Mouse (Mus musculus): ENCODE measurements around the gene Hoxd11. TPM values are rescaled to one million over a fixed set of nuclear protein-coding genes. Genes with fewer than 3 reads are reported as not detected.

The Hoxd11 gene
- polyA plus RNA-seq, 1 experiment from 2014 or later, result 2.1 TPM

DNA sequence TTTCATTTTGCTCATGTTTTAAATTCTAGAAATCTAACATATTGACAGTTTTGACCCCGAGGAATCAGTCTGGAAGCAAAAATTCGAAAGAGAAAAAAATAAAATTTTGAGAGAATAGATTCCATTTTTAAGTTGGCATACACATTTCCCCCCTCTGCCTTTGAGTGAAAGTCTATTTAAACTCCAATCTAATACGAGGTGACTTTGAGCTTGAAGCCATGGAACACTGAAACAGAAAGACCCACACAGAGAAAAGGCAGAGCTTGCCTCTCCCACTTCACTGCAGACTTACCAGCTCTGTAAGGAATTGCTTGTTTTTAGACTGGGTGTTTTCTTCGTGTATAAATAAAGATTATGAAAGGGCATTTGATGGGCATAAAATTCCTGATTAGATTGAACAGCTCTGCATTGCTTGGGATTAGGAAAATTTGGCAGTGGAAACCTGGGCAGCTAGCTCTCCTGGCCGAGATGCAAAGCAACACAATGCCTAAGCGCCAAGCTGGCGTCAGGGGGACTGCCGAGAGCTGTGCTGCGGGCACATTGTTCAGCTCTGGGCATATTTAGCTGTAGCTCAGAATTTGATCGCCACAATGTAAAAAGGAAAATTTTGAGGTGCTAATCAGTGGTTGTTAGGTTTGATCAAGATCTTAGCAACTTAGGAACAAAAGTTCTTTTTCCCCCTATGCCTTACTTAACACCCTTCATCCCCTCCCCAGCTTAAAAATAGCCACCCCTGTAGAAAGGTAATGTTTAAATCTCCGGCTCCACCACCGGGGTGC lies 9.6 kb downstream of the Hoxd11 start:
- no peaks in the 10 kb centered on the region for H3K36me3 ChIP-seq
- H3K4me1 ChIP-seq, result peaks cover 14% of the 10 kb centered on the region; the same call in 1 of the 2 replicates
- no peak for DNase-seq (ENCODE audit: low spot score)
- H3K9me3 ChIP-seq, result no peaks in the 10 kb centered on the region
- WGBS, result 2% methylated on average over 12 of the region's 12 CpGs
- peaks cover 98% of the 10 kb centered on the region for H3K27me3 ChIP-seq (ENCODE audit: insufficient read depth, poor library complexity, severe bottlenecking)
- H3K4me3 ChIP-seq, result no peak overlapping the region
- H3K27ac ChIP-seq, result no peak overlapping the region

- H3K27ac ChIP-seq, result no peak overlapping the region
- peak; percentile 75 for DNase-seq (ENCODE audit: low spot score)
- H3K9me3 ChIP-seq, result no peaks in the 10 kb centered on the region
- H3K4me3 ChIP-seq, result no peak overlapping the region
- peaks cover 98% of the 10 kb centered on the region for H3K27me3 ChIP-seq (ENCODE audit: insufficient read depth, poor library complexity, severe bottlenecking)
- WGBS, result under 1% methylated on average over 24 of the region's 24 CpGs
- no peaks in the 10 kb centered on the region for H3K36me3 ChIP-seq
- H3K4me1 ChIP-seq, result peaks cover 14% of the 10 kb centered on the region; the same call in 1 of the 2 replicates
These were observed 10.4 kb downstream of the Hoxd11 start for GRCm38 (mm10) chr2:74689574-74690337.

- peaks cover 14% of the 10 kb centered on the region; the same call in 1 of the 2 replicates for H3K4me1 ChIP-seq
- peaks cover 98% of the 10 kb centered on the region for H3K27me3 ChIP-seq (ENCODE audit: insufficient read depth, poor library complexity, severe bottlenecking)
- no peaks in the 10 kb centered on the region for H3K36me3 ChIP-seq
- H3K27ac ChIP-seq, result no peak overlapping the region
- H3K4me3 ChIP-seq, result no peak overlapping the region
- no peaks in the 10 kb centered on the region for H3K9me3 ChIP-seq
- DNase-seq (ENCODE audit: low spot score), result no peak
- 5% methylated on average over 8 of the region's 8 CpGs for WGBS
These were observed 11.0 kb downstream of the Hoxd11 start for GRCm38 (mm10) chr2:74690338-74690716.

GRCm38 (mm10) chr2:74691022-74691951 lies 11.9 kb downstream of the Hoxd11 start, which contains the start of gene Hoxd10:
Gene Hoxd10, plus strand, starts transcription at chr2:74691924.
- WGBS, result 1% methylated on average over 56 of the region's 56 CpGs
- peaks cover 98% of the 10 kb centered on the region for H3K27me3 ChIP-seq (ENCODE audit: insufficient read depth, poor library complexity, severe bottlenecking)
- no peaks in the 10 kb centered on the region for H3K9me3 ChIP-seq
- peaks cover 14% of the 10 kb centered on the region; the same call in 1 of the 2 replicates for H3K4me1 ChIP-seq
- peak within 1 kb of the TSS; percentile 49 for H3K4me3 ChIP-seq
- no peaks in the 10 kb centered on the region for H3K36me3 ChIP-seq
- DNase-seq (ENCODE audit: low spot score), result peak; percentile 89
- H3K27ac ChIP-seq, result no peak within 1 kb of the TSS

DNA sequence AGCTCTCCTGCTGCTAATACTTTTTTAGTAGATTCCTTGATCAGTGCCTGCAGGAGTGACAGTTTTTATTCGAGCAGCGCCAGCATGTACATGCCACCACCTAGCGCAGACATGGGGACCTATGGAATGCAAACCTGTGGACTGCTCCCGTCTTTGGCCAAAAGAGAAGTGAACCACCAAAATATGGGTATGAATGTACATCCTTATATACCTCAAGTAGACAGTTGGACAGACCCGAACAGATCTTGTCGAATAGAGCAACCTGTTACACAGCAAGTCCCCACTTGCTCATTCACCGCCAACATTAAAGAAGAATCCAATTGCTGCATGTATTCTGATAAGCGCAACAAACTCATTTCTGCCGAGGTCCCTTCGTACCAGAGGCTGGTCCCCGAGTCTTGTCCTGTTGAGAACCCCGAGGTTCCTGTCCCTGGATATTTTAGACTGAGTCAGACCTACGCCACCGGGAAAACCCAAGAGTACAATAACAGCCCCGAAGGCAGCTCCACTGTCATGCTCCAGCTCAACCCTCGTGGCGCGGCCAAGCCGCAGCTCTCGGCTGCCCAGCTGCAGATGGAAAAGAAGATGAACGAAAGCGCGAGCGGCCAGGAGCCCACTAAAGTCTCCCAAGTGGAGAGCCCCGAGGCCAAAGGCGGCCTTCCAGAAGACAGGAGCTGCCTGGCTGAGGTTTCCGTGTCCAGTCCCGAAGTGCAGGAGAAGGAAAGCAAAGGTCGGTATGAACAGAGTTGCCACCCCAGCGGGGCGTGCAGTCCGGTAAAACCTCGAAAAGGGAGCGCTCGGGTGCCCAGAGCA lies 12.8 kb downstream of the Hoxd11 start:
- Histone ChIP-seq H3K4me1 (peaks cover 14% of the 10 kb centered on the region; the same call in 1 of the 2 replicates), H3K36me3 (no peaks in the 10 kb centered on the region), H3K27me3 (ENCODE audit: insufficient read depth, poor library complexity, severe bottlenecking) (peaks cover 98% of the 10 kb centered on the region), H3K27ac (no peak overlapping the region), H3K9me3 (no peaks in the 10 kb centered on the region), H3K4me3 (peak overlapping the region; percentile 49)
- WGBS, result 5% methylated on average over 35 of the region's 35 CpGs
- no peak for DNase-seq (ENCODE audit: low spot score)

GRCm38 (mm10) chr2:74692808-74693431 lies 13.6 kb downstream of the Hoxd11 start:
- peaks cover 16% of the 10 kb centered on the region for H3K4me1 ChIP-seq
- peaks cover 98% of the 10 kb centered on the region for H3K27me3 ChIP-seq (ENCODE audit: insufficient read depth, poor library complexity, severe bottlenecking)
- peak overlapping the region; percentile 49; the same call in 1 of the 2 replicates for H3K4me3 ChIP-seq
- no peaks in the 10 kb centered on the region for H3K36me3 ChIP-seq
- WGBS, result 1% methylated on average over 20 of the region's 20 CpGs
- no peaks in the 10 kb centered on the region for H3K9me3 ChIP-seq
- no peak overlapping the region for H3K27ac ChIP-seq
- DNase-seq (ENCODE audit: low spot score), result no peak

DNA sequence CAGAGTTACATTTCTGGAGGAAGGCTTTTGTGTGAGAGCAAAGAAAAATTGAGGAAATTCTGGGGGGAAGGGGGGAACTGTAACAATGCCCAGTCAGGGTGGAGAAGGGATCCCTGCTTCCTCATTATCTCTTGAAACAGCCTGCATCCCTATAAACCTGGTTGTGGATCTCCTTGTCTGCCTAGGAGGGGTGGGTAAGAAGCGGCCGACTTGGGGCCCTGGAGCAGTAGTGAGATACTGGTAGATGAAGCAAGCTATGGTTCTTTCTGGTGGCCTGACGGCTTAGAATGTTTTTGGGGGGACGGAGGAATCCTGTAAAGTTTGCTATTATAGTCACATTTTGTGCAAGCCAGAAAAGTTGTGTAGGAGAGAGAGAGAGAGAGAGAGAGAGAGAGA lies 14.1 kb downstream of the Hoxd11 start:
- no peak for DNase-seq (ENCODE audit: low spot score)
- 8% methylated on average over 4 of the region's 4 CpGs for WGBS
- Histone ChIP-seq H3K9me3 (no peaks in the 10 kb centered on the region), H3K4me1 (peaks cover 21% of the 10 kb centered on the region), H3K27me3 (ENCODE audit: insufficient read depth, poor library complexity, severe bottlenecking) (peaks cover 98% of the 10 kb centered on the region), H3K4me3 (no peak overlapping the region), H3K27ac (no peak overlapping the region), H3K36me3 (no peaks in the 10 kb centered on the region)

DNA sequence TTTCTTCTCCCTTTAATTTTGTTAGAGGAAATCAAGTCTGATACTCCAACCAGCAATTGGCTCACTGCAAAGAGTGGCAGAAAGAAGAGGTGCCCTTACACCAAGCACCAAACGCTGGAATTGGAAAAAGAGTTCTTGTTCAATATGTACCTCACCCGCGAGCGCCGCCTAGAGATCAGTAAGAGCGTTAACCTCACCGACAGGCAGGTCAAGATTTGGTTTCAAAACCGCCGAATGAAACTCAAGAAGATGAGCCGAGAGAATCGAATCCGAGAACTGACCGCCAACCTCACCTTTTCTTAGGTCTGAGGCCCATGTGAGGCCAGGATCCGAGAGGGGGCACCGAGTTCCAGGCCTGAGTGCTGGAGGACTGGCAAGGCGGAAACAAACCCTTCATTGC lies 14.7 kb downstream of the Hoxd11 start:
- peak; percentile 75 for DNase-seq (ENCODE audit: low spot score)
- peaks cover 22% of the 10 kb centered on the region for H3K4me1 ChIP-seq
- no peaks in the 10 kb centered on the region for H3K9me3 ChIP-seq
- WGBS, result 2% methylated on average over 16 of the region's 16 CpGs
- H3K36me3 ChIP-seq, result no peaks in the 10 kb centered on the region
- peaks cover 98% of the 10 kb centered on the region for H3K27me3 ChIP-seq (ENCODE audit: insufficient read depth, poor library complexity, severe bottlenecking)
- no peak overlapping the region for H3K27ac ChIP-seq
- H3K4me3 ChIP-seq, result no peak overlapping the region

DNA sequence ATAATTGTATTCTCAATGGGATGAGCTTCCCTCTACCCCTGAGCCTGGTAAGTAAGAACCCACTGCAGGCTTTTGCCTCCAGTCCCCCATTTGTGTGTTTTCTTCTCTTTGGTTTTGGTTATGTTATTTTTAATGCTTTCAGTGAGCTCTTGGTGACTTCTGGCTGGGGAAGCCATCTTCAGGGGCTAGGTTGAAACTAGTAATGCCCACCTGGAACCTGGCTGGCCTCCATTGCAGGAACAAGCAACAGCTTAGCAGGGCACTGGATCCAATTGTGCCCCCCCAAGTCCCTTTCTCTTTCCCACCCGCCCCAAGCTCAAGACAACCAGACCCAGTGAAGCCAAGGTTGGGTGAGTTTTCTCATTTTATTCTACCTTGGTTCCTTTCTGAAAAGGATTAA lies 16.0 kb downstream of the Hoxd11 start:
- Histone ChIP-seq H3K27me3 (ENCODE audit: insufficient read depth, poor library complexity, severe bottlenecking) (peaks cover 100% of the 10 kb centered on the region), H3K27ac (no peak overlapping the region), H3K4me1 (peaks cover 22% of the 10 kb centered on the region), H3K9me3 (no peaks in the 10 kb centered on the region), H3K36me3 (no peaks in the 10 kb centered on the region), H3K4me3 (no peak overlapping the region)
- 4% methylated on average over 1 of the region's 1 CpGs for WGBS
- DNase-seq (ENCODE audit: low spot score), result peak; percentile 74

GRCm38 (mm10) chr2:74695813-74696430 lies 16.6 kb downstream of the Hoxd11 start:
- Histone ChIP-seq H3K9me3 (no peaks in the 10 kb centered on the region), H3K27me3 (ENCODE audit: insufficient read depth, poor library complexity, severe bottlenecking) (peaks cover 100% of the 10 kb centered on the region), H3K4me3 (no peak overlapping the region), H3K4me1 (peaks cover 22% of the 10 kb centered on the region), H3K27ac (no peak overlapping the region), H3K36me3 (no peaks in the 10 kb centered on the region)
- DNase-seq (ENCODE audit: low spot score), result no peak
- WGBS, result 4% methylated on average over 7 of the region's 7 CpGs
